Mouse (Mus musculus): ENCODE measurements at regions not wholly inside any gene's neighbourhood (a gene's known extent, or its start where the extent isn't known, plus 50 kb on each side); places are given as distances from the start of the nearest gene placed in this dataset.

- no peaks in the 10 kb centered on the region for H3K4me1 ChIP-seq (ENCODE audit: control insufficient read depth, insufficient read depth, insufficient read length)
- no peaks in the 10 kb centered on the region for H3K27me3 ChIP-seq (ENCODE audit: control insufficient read depth, insufficient read depth, low read length)
- H3K27ac ChIP-seq (ENCODE audit: insufficient read depth, low read length): no peak overlapping the region
- TF ChIP-seq POLR2A (IDR thresholded peaks at IDR 0.05; ENCODE audit: low read depth, low read length) (no peak), CTCF (IDR thresholded peaks at IDR 0.05; ENCODE audit: extremely low read depth, insufficient read depth, insufficient read length, insufficient replicate concordance) (no peak)
- no peaks in the 10 kb centered on the region for H3K36me3 ChIP-seq (ENCODE audit: control insufficient read depth, insufficient read depth, low read length)
- no peak for DNase-seq (ENCODE audit: low read depth in 1 of 2, low spot score in 2 of 2)
- WGBS: 80% methylated on average over 8 of the region's 8 CpGs
- no peak overlapping the region for H3K4me3 ChIP-seq (ENCODE audit: extremely low read depth, insufficient read depth, insufficient read length)
These were observed 564.3 kb upstream of the BB014433 start for GRCm38 (mm10) chr8:15610217-15610616.

GRCm38 (mm10) chr8:15607598-15608215 is 561.8 kb upstream of the BB014433 start:
- H3K4me1 ChIP-seq (ENCODE audit: control insufficient read depth, insufficient read depth, insufficient read length): no peaks in the 10 kb centered on the region
- no peak for DNase-seq (ENCODE audit: low read depth in 1 of 2, low spot score in 2 of 2)
- H3K27me3 ChIP-seq (ENCODE audit: control insufficient read depth, insufficient read depth, low read length): no peaks in the 10 kb centered on the region
- no peak overlapping the region for H3K27ac ChIP-seq (ENCODE audit: insufficient read depth, low read length)
- TF ChIP-seq CTCF (IDR thresholded peaks at IDR 0.05; ENCODE audit: extremely low read depth, insufficient read depth, insufficient read length, insufficient replicate concordance): no peak
- no peak for TF ChIP-seq POLR2A (IDR thresholded peaks at IDR 0.05; ENCODE audit: low read depth, low read length)
- no peaks in the 10 kb centered on the region for H3K36me3 ChIP-seq (ENCODE audit: control insufficient read depth, insufficient read depth, low read length)
- 59% methylated on average over 7 of the region's 7 CpGs for WGBS
- H3K4me3 ChIP-seq (ENCODE audit: extremely low read depth, insufficient read depth, insufficient read length): no peak overlapping the region

- DNase-seq (ENCODE audit: low read depth in 1 of 2, low spot score in 2 of 2): no peak
- 78% methylated on average over 4 of the region's 4 CpGs for WGBS
- H3K4me3 ChIP-seq (ENCODE audit: extremely low read depth, insufficient read depth, insufficient read length): no peak overlapping the region
These were observed 555.7 kb upstream of the BB014433 start for GRCm38 (mm10) chr8:15601531-15601930.

GRCm38 (mm10) chr8:15593106-15593505 is 547.2 kb upstream of the BB014433 start:
- WGBS: 93% methylated on average over 6 of the region's 6 CpGs
- H3K36me3 ChIP-seq (ENCODE audit: control insufficient read depth, insufficient read depth, low read length): no peaks in the 10 kb centered on the region

More at GRCm38 (mm10) chr8:15601531-15601930, 555.7 kb upstream of the BB014433 start:
- TF ChIP-seq POLR2A (IDR thresholded peaks at IDR 0.05; ENCODE audit: low read depth, low read length) (no peak), CTCF (IDR thresholded peaks at IDR 0.05; ENCODE audit: extremely low read depth, insufficient read depth, insufficient read length, insufficient replicate concordance) (no peak)
- Histone ChIP-seq H3K27ac (ENCODE audit: insufficient read depth, low read length) (no peak overlapping the region), H3K4me1 (ENCODE audit: control insufficient read depth, insufficient read depth, insufficient read length) (no peaks in the 10 kb centered on the region), H3K36me3 (ENCODE audit: control insufficient read depth, insufficient read depth, low read length) (no peaks in the 10 kb centered on the region), H3K27me3 (ENCODE audit: control insufficient read depth, insufficient read depth, low read length) (no peaks in the 10 kb centered on the region)

GRCm38 (mm10) chr8:15583782-15584181 is 537.9 kb upstream of the BB014433 start:
- 72% methylated on average over 5 of the region's 5 CpGs for WGBS
- Histone ChIP-seq H3K27me3 (ENCODE audit: control insufficient read depth, insufficient read depth, low read length) (no peaks in the 10 kb centered on the region), H3K27ac (ENCODE audit: insufficient read depth, low read length) (no peak overlapping the region), H3K36me3 (ENCODE audit: control insufficient read depth, insufficient read depth, low read length) (no peaks in the 10 kb centered on the region), H3K4me3 (ENCODE audit: extremely low read depth, insufficient read depth, insufficient read length) (no peak overlapping the region), H3K4me1 (ENCODE audit: control insufficient read depth, insufficient read depth, insufficient read length) (no peaks in the 10 kb centered on the region)
- no peak for DNase-seq (ENCODE audit: low read depth in 1 of 2, low spot score in 2 of 2)
- TF ChIP-seq POLR2A (IDR thresholded peaks at IDR 0.05; ENCODE audit: low read depth, low read length) (no peak), CTCF (IDR thresholded peaks at IDR 0.05; ENCODE audit: extremely low read depth, insufficient read depth, insufficient read length, insufficient replicate concordance) (no peak)

More at GRCm38 (mm10) chr8:15593106-15593505, 547.2 kb upstream of the BB014433 start:
- Histone ChIP-seq H3K4me1 (ENCODE audit: control insufficient read depth, insufficient read depth, insufficient read length) (no peaks in the 10 kb centered on the region), H3K27ac (ENCODE audit: insufficient read depth, low read length) (no peak overlapping the region), H3K27me3 (ENCODE audit: control insufficient read depth, insufficient read depth, low read length) (no peaks in the 10 kb centered on the region), H3K4me3 (ENCODE audit: extremely low read depth, insufficient read depth, insufficient read length) (no peak overlapping the region)
- DNase-seq (ENCODE audit: low read depth in 1 of 2, low spot score in 2 of 2): no peak
- no peak for TF ChIP-seq POLR2A (IDR thresholded peaks at IDR 0.05; ENCODE audit: low read depth, low read length)

- H3K4me3 ChIP-seq (ENCODE audit: extremely low read depth, insufficient read depth, insufficient read length): no peak overlapping the region
- H3K36me3 ChIP-seq (ENCODE audit: control insufficient read depth, insufficient read depth, low read length): no peaks in the 10 kb centered on the region
- H3K4me1 ChIP-seq (ENCODE audit: control insufficient read depth, insufficient read depth, insufficient read length): no peaks in the 10 kb centered on the region
- H3K27me3 ChIP-seq (ENCODE audit: control insufficient read depth, insufficient read depth, low read length): no peaks in the 10 kb centered on the region
- DNase-seq (ENCODE audit: low read depth in 1 of 2, low spot score in 2 of 2): no peak
- WGBS: 86% methylated on average over 5 of the region's 5 CpGs
- TF ChIP-seq POLR2A (IDR thresholded peaks at IDR 0.05; ENCODE audit: low read depth, low read length): no peak
- TF ChIP-seq CTCF (IDR thresholded peaks at IDR 0.05; ENCODE audit: extremely low read depth, insufficient read depth, insufficient read length, insufficient replicate concordance): no peak
- no peak overlapping the region for H3K27ac ChIP-seq (ENCODE audit: insufficient read depth, low read length)
These were observed 524.2 kb upstream of the BB014433 start for GRCm38 (mm10) chr8:15570091-15570490.

GRCm38 (mm10) chr8:15567742-15568141 is 521.9 kb upstream of the BB014433 start:
- Histone ChIP-seq H3K36me3 (ENCODE audit: control insufficient read depth, insufficient read depth, low read length) (no peaks in the 10 kb centered on the region), H3K4me1 (ENCODE audit: control insufficient read depth, insufficient read depth, insufficient read length) (no peaks in the 10 kb centered on the region), H3K4me3 (ENCODE audit: extremely low read depth, insufficient read depth, insufficient read length) (no peak overlapping the region), H3K27ac (ENCODE audit: insufficient read depth, low read length) (no peak overlapping the region), H3K27me3 (ENCODE audit: control insufficient read depth, insufficient read depth, low read length) (no peaks in the 10 kb centered on the region)
- WGBS: 78% methylated on average over 2 of the region's 2 CpGs
- DNase-seq (ENCODE audit: low read depth in 1 of 2, low spot score in 2 of 2): no peak
- no peak for TF ChIP-seq POLR2A (IDR thresholded peaks at IDR 0.05; ENCODE audit: low read depth, low read length)
- TF ChIP-seq CTCF (IDR thresholded peaks at IDR 0.05; ENCODE audit: extremely low read depth, insufficient read depth, insufficient read length, insufficient replicate concordance): no peak

All from spleen, adult 2 months (tissue).